Mouse (Mus musculus): ENCODE measurements around the gene Mrps6. TPM values are rescaled to one million over a fixed set of nuclear protein-coding genes. Genes with fewer than 3 reads are reported as not detected.
"Not testable (repeated sequence)": the region's sequence is repeated elsewhere in the genome, so short reads cannot be mapped to it uniquely, and the experiment has no call there.

The Mrps6 gene
- polyA plus RNA-seq, 1 experiment from 2014 or later, result 196 TPM

- no peaks in the 10 kb centered on the region for H3K36me3 ChIP-seq (ENCODE audit: control insufficient read depth, insufficient read depth, low read length)
- no peak overlapping the region for H3K9ac ChIP-seq (ENCODE audit: low read depth, low read length)
- H3K4me1 ChIP-seq (ENCODE audit: control insufficient read depth, insufficient read depth, low read depth, low read length), result peaks cover 5% of the 10 kb centered on the region
- H3K27ac ChIP-seq (ENCODE audit: low read depth, low read length), result no peak overlapping the region
- 73% methylated on average over 10 of the region's 10 CpGs for WGBS
- no peaks in the 10 kb centered on the region for H3K9me3 ChIP-seq (ENCODE audit: control insufficient read depth, low read length)
- no peak overlapping the region for H3K4me3 ChIP-seq (ENCODE audit: low read length)
- no peak overlapping the region for H3K4me2 ChIP-seq (ENCODE audit: low read length)
- H3K27me3 ChIP-seq (replicated peaks; ENCODE audit: control insufficient read depth, insufficient read depth, low read length), result no peaks in the 10 kb centered on the region
- no peak for ATAC-seq
These were observed 40.4 kb downstream of the Mrps6 start for GRCm38 (mm10) chr16:92098351-92099051.

- Histone ChIP-seq H3K9me3 (ENCODE audit: control insufficient read depth, low read length) (no peaks in the 10 kb centered on the region), H3K9ac (ENCODE audit: low read depth, low read length) (no peak overlapping the region), H3K27ac (ENCODE audit: low read depth, low read length) (no peak overlapping the region), H3K27me3 (replicated peaks; ENCODE audit: control insufficient read depth, insufficient read depth, low read length) (no peaks in the 10 kb centered on the region), H3K4me3 (ENCODE audit: low read length) (no peak overlapping the region), H3K4me2 (ENCODE audit: low read length) (no peak overlapping the region), H3K4me1 (ENCODE audit: control insufficient read depth, insufficient read depth, low read depth, low read length) (peaks cover 5% of the 10 kb centered on the region), H3K36me3 (ENCODE audit: control insufficient read depth, insufficient read depth, low read length) (no peaks in the 10 kb centered on the region)
- WGBS, result 82% methylated on average over 16 of the region's 16 CpGs
- ATAC-seq, result no peak
These were observed 41.5 kb downstream of the Mrps6 start for GRCm38 (mm10) chr16:92099598-92099997.

- Histone ChIP-seq H3K9me3 (ENCODE audit: control insufficient read depth, low read length) (no peaks in the 10 kb centered on the region), H3K27me3 (replicated peaks; ENCODE audit: control insufficient read depth, insufficient read depth, low read length) (no peaks in the 10 kb centered on the region), H3K9ac (ENCODE audit: low read depth, low read length) (no peak overlapping the region), H3K27ac (ENCODE audit: low read depth, low read length) (no peak overlapping the region), H3K4me3 (ENCODE audit: low read length) (no peak overlapping the region), H3K4me2 (ENCODE audit: low read length) (no peak overlapping the region), H3K4me1 (ENCODE audit: control insufficient read depth, insufficient read depth, low read depth, low read length) (peaks cover 5% of the 10 kb centered on the region), H3K36me3 (ENCODE audit: control insufficient read depth, insufficient read depth, low read length) (no peaks in the 10 kb centered on the region)
- peak; percentile 53; the same call in 1 of the 2 replicates for ATAC-seq
- WGBS, result 56% methylated on average over 4 of the region's 4 CpGs
These were observed 42.0 kb downstream of the Mrps6 start for GRCm38 (mm10) chr16:92100111-92100510.

- no peak overlapping the region for H3K9ac ChIP-seq (ENCODE audit: low read depth, low read length)
- no peak overlapping the region for H3K4me2 ChIP-seq (ENCODE audit: low read length)
- no peak for ATAC-seq
- no peaks in the 10 kb centered on the region for H3K9me3 ChIP-seq (ENCODE audit: control insufficient read depth, low read length)
- H3K27ac ChIP-seq (ENCODE audit: low read depth, low read length), result no peak overlapping the region
- H3K4me1 ChIP-seq (ENCODE audit: control insufficient read depth, insufficient read depth, low read depth, low read length), result peaks cover 5% of the 10 kb centered on the region
- H3K27me3 ChIP-seq (replicated peaks; ENCODE audit: control insufficient read depth, insufficient read depth, low read length), result no peaks in the 10 kb centered on the region
- no peak overlapping the region for H3K4me3 ChIP-seq (ENCODE audit: low read length)
- no peaks in the 10 kb centered on the region for H3K36me3 ChIP-seq (ENCODE audit: control insufficient read depth, insufficient read depth, low read length)
- WGBS, result 71% methylated on average over 5 of the region's 5 CpGs
These were observed 44.0 kb downstream of the Mrps6 start for GRCm38 (mm10) chr16:92102115-92102514.

- not testable (repeated sequence) for H3K36me3 ChIP-seq (ENCODE audit: control insufficient read depth, insufficient read depth, low read length); H3K27ac ChIP-seq (ENCODE audit: low read depth, low read length); H3K27me3 ChIP-seq (replicated peaks; ENCODE audit: control insufficient read depth, insufficient read depth, low read length); H3K9ac ChIP-seq (ENCODE audit: low read depth, low read length); H3K9me3 ChIP-seq (ENCODE audit: control insufficient read depth, low read length); H3K4me2 ChIP-seq (ENCODE audit: low read length); H3K4me3 ChIP-seq (ENCODE audit: low read length); ATAC-seq; H3K4me1 ChIP-seq (ENCODE audit: control insufficient read depth, insufficient read depth, low read depth, low read length)
- 93% methylated on average over 6 of the region's 7 CpGs for WGBS
These were observed 44.9 kb downstream of the Mrps6 start for GRCm38 (mm10) chr16:92102931-92103330.

GRCm38 (mm10) chr16:92103572-92104331, 45.7 kb downstream of the Mrps6 start:
- Histone ChIP-seq H3K27me3 (replicated peaks; ENCODE audit: control insufficient read depth, insufficient read depth, low read length) (no peaks in the 10 kb centered on the region), H3K9me3 (ENCODE audit: control insufficient read depth, low read length) (no peaks in the 10 kb centered on the region), H3K9ac (ENCODE audit: low read depth, low read length) (no peak overlapping the region), H3K36me3 (ENCODE audit: control insufficient read depth, insufficient read depth, low read length) (no peaks in the 10 kb centered on the region), H3K4me2 (ENCODE audit: low read length) (no peak overlapping the region), H3K27ac (ENCODE audit: low read depth, low read length) (peak overlapping the region; percentile 35; the same call in 1 of the 2 replicates), H3K4me3 (ENCODE audit: low read length) (no peak overlapping the region), H3K4me1 (ENCODE audit: control insufficient read depth, insufficient read depth, low read depth, low read length) (peaks cover 5% of the 10 kb centered on the region)
- peak; percentile 34; the same call in 1 of the 2 replicates for ATAC-seq
- WGBS, result 23% methylated on average over 9 of the region's 9 CpGs

- WGBS, result 76% methylated on average over 2 of the region's 2 CpGs
- no peak overlapping the region for H3K9ac ChIP-seq (ENCODE audit: low read depth, low read length)
- peaks cover 3% of the 10 kb centered on the region for H3K4me1 ChIP-seq (ENCODE audit: control insufficient read depth, insufficient read depth, low read depth, low read length)
- no peak overlapping the region for H3K4me2 ChIP-seq (ENCODE audit: low read length)
- no peaks in the 10 kb centered on the region for H3K27me3 ChIP-seq (replicated peaks; ENCODE audit: control insufficient read depth, insufficient read depth, low read length)
- no peaks in the 10 kb centered on the region for H3K36me3 ChIP-seq (ENCODE audit: control insufficient read depth, insufficient read depth, low read length)
- no peaks in the 10 kb centered on the region for H3K9me3 ChIP-seq (ENCODE audit: control insufficient read depth, low read length)
- H3K27ac ChIP-seq (ENCODE audit: low read depth, low read length), result peak overlapping the region; percentile 35; the same call in 1 of the 2 replicates
- no peak for ATAC-seq
- no peak overlapping the region for H3K4me3 ChIP-seq (ENCODE audit: low read length)
These were observed 46.2 kb downstream of the Mrps6 start for GRCm38 (mm10) chr16:92104332-92104590.

- no peak overlapping the region for H3K4me3 ChIP-seq (ENCODE audit: low read length)
- ATAC-seq, result no peak
- no peak overlapping the region for H3K9ac ChIP-seq (ENCODE audit: low read depth, low read length)
- no peaks in the 10 kb centered on the region for H3K36me3 ChIP-seq (ENCODE audit: control insufficient read depth, insufficient read depth, low read length)
- H3K9me3 ChIP-seq (ENCODE audit: control insufficient read depth, low read length), result no peaks in the 10 kb centered on the region
- no peak overlapping the region for H3K27ac ChIP-seq (ENCODE audit: low read depth, low read length)
- H3K4me1 ChIP-seq (ENCODE audit: control insufficient read depth, insufficient read depth, low read depth, low read length), result peaks cover 2% of the 10 kb centered on the region
- no peaks in the 10 kb centered on the region for H3K27me3 ChIP-seq (replicated peaks; ENCODE audit: control insufficient read depth, insufficient read depth, low read length)
- WGBS, result 93% methylated on average over 2 of the region's 2 CpGs
- H3K4me2 ChIP-seq (ENCODE audit: low read length), result no peak overlapping the region
These were observed 46.9 kb downstream of the Mrps6 start for GRCm38 (mm10) chr16:92104951-92105350.

- Histone ChIP-seq H3K4me1 (ENCODE audit: control insufficient read depth, insufficient read depth, low read depth, low read length) (no peaks in the 10 kb centered on the region; the same call in 1 of the 2 replicates), H3K36me3 (ENCODE audit: control insufficient read depth, insufficient read depth, low read length) (no peaks in the 10 kb centered on the region), H3K4me2 (ENCODE audit: low read length) (no peak overlapping the region), H3K4me3 (ENCODE audit: low read length) (no peak overlapping the region), H3K27me3 (replicated peaks; ENCODE audit: control insufficient read depth, insufficient read depth, low read length) (no peaks in the 10 kb centered on the region), H3K27ac (ENCODE audit: low read depth, low read length) (no peak overlapping the region), H3K9ac (ENCODE audit: low read depth, low read length) (no peak overlapping the region), H3K9me3 (ENCODE audit: control insufficient read depth, low read length) (no peaks in the 10 kb centered on the region)
- ATAC-seq, result no peak
- 69% methylated on average over 3 of the region's 3 CpGs for WGBS
These were observed 47.6 kb downstream of the Mrps6 start for GRCm38 (mm10) chr16:92105631-92106030.
